Mouse (Mus musculus): ENCODE data around the gene Gm45753. TPM values are rescaled to one million over a fixed set of nuclear protein-coding genes. Genes with fewer than 3 reads are reported as not detected.
A peak's percentile ranks its signal among the peaks of the same experiment; 100 is the strongest.

The Gm45753 gene
- polyA plus RNA-seq, 1 experiment, result not detected

- TF ChIP-seq CTCF (IDR thresholded peaks at IDR 0.05; ENCODE audit: borderline replicate concordance, insufficient read depth, low read depth, low read length) (no peak), POLR2A (IDR thresholded peaks at IDR 0.05; ENCODE audit: borderline replicate concordance, insufficient read depth, low read length) (no peak)
- Histone ChIP-seq H3K27me3 (ENCODE audit: control insufficient read depth, insufficient read depth, low read length) (no peaks in the 10 kb centered on the region), H3K4me1 (ENCODE audit: control insufficient read depth, insufficient read depth, low read length) (no peaks in the 10 kb centered on the region), H3K4me3 (replicated peaks; ENCODE audit: insufficient read depth, low read depth, low read length) (no peak overlapping the region), H3K27ac (ENCODE audit: insufficient read depth, low read length) (no peak overlapping the region)
- WGBS, result 78% methylated on average over 12 of the region's 12 CpGs
- DNase-seq, result no peak
These were observed 53.2 kb downstream of the Gm45753 start for GRCm38 (mm10) chr8:45255040-45255439.

GRCm38 (mm10) chr8:45254194-45254842, 53.9 kb downstream of the Gm45753 start:
- no peak for DNase-seq
- H3K27me3 ChIP-seq (ENCODE audit: control insufficient read depth, insufficient read depth, low read length), result no peaks in the 10 kb centered on the region
- no peak for TF ChIP-seq CTCF (IDR thresholded peaks at IDR 0.05; ENCODE audit: borderline replicate concordance, insufficient read depth, low read depth, low read length)
- no peak overlapping the region for H3K4me3 ChIP-seq (replicated peaks; ENCODE audit: insufficient read depth, low read depth, low read length)
- 82% methylated on average over 8 of the region's 8 CpGs for WGBS
- no peaks in the 10 kb centered on the region for H3K4me1 ChIP-seq (ENCODE audit: control insufficient read depth, insufficient read depth, low read length)
- no peak overlapping the region for H3K27ac ChIP-seq (ENCODE audit: insufficient read depth, low read length)

- TF ChIP-seq CTCF (IDR thresholded peaks at IDR 0.05; ENCODE audit: borderline replicate concordance, insufficient read depth, low read depth, low read length) (no peak), POLR2A (IDR thresholded peaks at IDR 0.05; ENCODE audit: borderline replicate concordance, insufficient read depth, low read length) (no peak)
- Histone ChIP-seq H3K27me3 (ENCODE audit: control insufficient read depth, insufficient read depth, low read length) (no peaks in the 10 kb centered on the region), H3K27ac (ENCODE audit: insufficient read depth, low read length) (no peak overlapping the region), H3K4me3 (replicated peaks; ENCODE audit: insufficient read depth, low read depth, low read length) (no peak overlapping the region), H3K4me1 (ENCODE audit: control insufficient read depth, insufficient read depth, low read length) (no peaks in the 10 kb centered on the region)
- DNase-seq, result no peak
- WGBS, result 97% methylated on average over 1 of the region's 1 CpGs
These were observed 54.7 kb downstream of the Gm45753 start for GRCm38 (mm10) chr8:45253586-45253985.

- Histone ChIP-seq H3K27ac (ENCODE audit: insufficient read depth, low read length) (no peak overlapping the region), H3K4me3 (replicated peaks; ENCODE audit: insufficient read depth, low read depth, low read length) (no peak overlapping the region), H3K27me3 (ENCODE audit: control insufficient read depth, insufficient read depth, low read length) (no peaks in the 10 kb centered on the region), H3K4me1 (ENCODE audit: control insufficient read depth, insufficient read depth, low read length) (no peaks in the 10 kb centered on the region)
- TF ChIP-seq CTCF (IDR thresholded peaks at IDR 0.05; ENCODE audit: borderline replicate concordance, insufficient read depth, low read depth, low read length), result no peak
- no peak for TF ChIP-seq POLR2A (IDR thresholded peaks at IDR 0.05; ENCODE audit: borderline replicate concordance, insufficient read depth, low read length)
- 60% methylated on average over 2 of the region's 2 CpGs for WGBS
- no peak for DNase-seq
These were observed 55.2 kb downstream of the Gm45753 start for GRCm38 (mm10) chr8:45253111-45253510.

GRCm38 (mm10) chr8:45246307-45246706, 62.0 kb downstream of the Gm45753 start:
- Histone ChIP-seq H3K27ac (ENCODE audit: insufficient read depth, low read length) (no peak overlapping the region), H3K4me1 (ENCODE audit: control insufficient read depth, insufficient read depth, low read length) (no peaks in the 10 kb centered on the region), H3K27me3 (ENCODE audit: control insufficient read depth, insufficient read depth, low read length) (no peaks in the 10 kb centered on the region), H3K4me3 (replicated peaks; ENCODE audit: insufficient read depth, low read depth, low read length) (no peak overlapping the region)
- 37% methylated on average over 7 of the region's 7 CpGs for WGBS
- no peak for DNase-seq
- TF ChIP-seq POLR2A (IDR thresholded peaks at IDR 0.05; ENCODE audit: borderline replicate concordance, insufficient read depth, low read length), result no peak
- TF ChIP-seq CTCF (IDR thresholded peaks at IDR 0.05; ENCODE audit: borderline replicate concordance, insufficient read depth, low read depth, low read length), result no peak

GRCm38 (mm10) chr8:45239363-45239762, 68.9 kb downstream of the Gm45753 start:
- Histone ChIP-seq H3K27me3 (ENCODE audit: control insufficient read depth, insufficient read depth, low read length) (no peaks in the 10 kb centered on the region), H3K4me3 (replicated peaks; ENCODE audit: insufficient read depth, low read depth, low read length) (no peak overlapping the region), H3K4me1 (ENCODE audit: control insufficient read depth, insufficient read depth, low read length) (no peaks in the 10 kb centered on the region), H3K27ac (ENCODE audit: insufficient read depth, low read length) (no peak overlapping the region)
- no peak for TF ChIP-seq CTCF (IDR thresholded peaks at IDR 0.05; ENCODE audit: borderline replicate concordance, insufficient read depth, low read depth, low read length)
- no peak for TF ChIP-seq POLR2A (IDR thresholded peaks at IDR 0.05; ENCODE audit: borderline replicate concordance, insufficient read depth, low read length)
- no peak for DNase-seq
- 89% methylated on average over 8 of the region's 8 CpGs for WGBS

- Histone ChIP-seq H3K27me3 (ENCODE audit: control insufficient read depth, insufficient read depth, low read length) (no peaks in the 10 kb centered on the region), H3K4me1 (ENCODE audit: control insufficient read depth, insufficient read depth, low read length) (no peaks in the 10 kb centered on the region), H3K27ac (ENCODE audit: insufficient read depth, low read length) (no peak overlapping the region), H3K4me3 (replicated peaks; ENCODE audit: insufficient read depth, low read depth, low read length) (no peak overlapping the region)
- 32% methylated on average over 3 of the region's 3 CpGs for WGBS
- TF ChIP-seq POLR2A (IDR thresholded peaks at IDR 0.05; ENCODE audit: borderline replicate concordance, insufficient read depth, low read length), result no peak
- TF ChIP-seq CTCF (IDR thresholded peaks at IDR 0.05; ENCODE audit: borderline replicate concordance, insufficient read depth, low read depth, low read length), result peak; percentile 48; the same call in 1 of the 2 replicates
- DNase-seq, result peak in 1 of 2 experiments; percentile 39
These were observed 70.0 kb downstream of the Gm45753 start for GRCm38 (mm10) chr8:45238282-45238681.

GRCm38 (mm10) chr8:45236164-45236912, 71.9 kb downstream of the Gm45753 start:
- no peak overlapping the region for H3K4me3 ChIP-seq (replicated peaks; ENCODE audit: insufficient read depth, low read depth, low read length)
- TF ChIP-seq POLR2A (IDR thresholded peaks at IDR 0.05; ENCODE audit: borderline replicate concordance, insufficient read depth, low read length), result no peak
- TF ChIP-seq CTCF (IDR thresholded peaks at IDR 0.05; ENCODE audit: borderline replicate concordance, insufficient read depth, low read depth, low read length), result peak; percentile 48
- no peak overlapping the region for H3K27ac ChIP-seq (ENCODE audit: insufficient read depth, low read length)
- DNase-seq, result peak; percentile 15 to 31
- H3K27me3 ChIP-seq (ENCODE audit: control insufficient read depth, insufficient read depth, low read length), result no peaks in the 10 kb centered on the region
- H3K4me1 ChIP-seq (ENCODE audit: control insufficient read depth, insufficient read depth, low read length), result no peaks in the 10 kb centered on the region
- 16% methylated on average over 14 of the region's 14 CpGs for WGBS
